Mouse (Mus musculus) cortical plate, adult 2 months (tissue): ENCODE measurements around the gene Fgfr2.

ENCODE experiments used
- CTCF ChIP-seq: fragments of 200-500 bp; IDR thresholded peaks from 2 replicates; pipeline ENCODE4 v1.5.1; 2011; ENCODE audit warnings: mild to moderate bottlenecking, control low read depth, low read length; ENCODE audit not compliant: insufficient read depth; ENCODE audit errors: extremely low read depth
- POLR2A ChIP-seq: fragments of 200-500 bp; IDR thresholded peaks from 2 replicates; pipeline ENCODE4 v1.6.1; 2011; ENCODE audit warnings: mild to moderate bottlenecking, low read length, control low read depth; ENCODE audit not compliant: insufficient read depth; ENCODE audit errors: extremely low read depth

DNA sequence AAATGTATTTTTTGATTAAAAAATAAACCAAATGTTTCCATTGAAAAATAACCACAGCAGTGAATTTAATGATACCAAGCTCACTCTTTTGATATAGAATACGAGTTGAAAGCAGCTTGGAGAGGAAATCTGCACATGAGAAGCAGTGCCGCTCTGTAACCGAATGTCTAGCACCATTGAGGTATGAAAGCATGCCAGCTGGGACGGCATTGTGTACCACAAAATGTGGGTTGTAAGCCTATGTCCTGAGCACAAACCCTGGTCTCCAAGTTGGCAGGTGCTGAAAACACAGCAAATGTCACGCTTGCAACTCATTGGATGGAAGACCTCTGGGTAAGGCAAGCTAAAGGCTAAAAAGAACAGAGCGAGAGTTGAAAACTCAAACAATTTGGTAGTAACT, 306.1 kb downstream of the Fgfr2 start:
- TF ChIP-seq CTCF (no peak), POLR2A (no peak)
